Mouse (Mus musculus): ENCODE measurements around the gene Frem1.

DNA sequence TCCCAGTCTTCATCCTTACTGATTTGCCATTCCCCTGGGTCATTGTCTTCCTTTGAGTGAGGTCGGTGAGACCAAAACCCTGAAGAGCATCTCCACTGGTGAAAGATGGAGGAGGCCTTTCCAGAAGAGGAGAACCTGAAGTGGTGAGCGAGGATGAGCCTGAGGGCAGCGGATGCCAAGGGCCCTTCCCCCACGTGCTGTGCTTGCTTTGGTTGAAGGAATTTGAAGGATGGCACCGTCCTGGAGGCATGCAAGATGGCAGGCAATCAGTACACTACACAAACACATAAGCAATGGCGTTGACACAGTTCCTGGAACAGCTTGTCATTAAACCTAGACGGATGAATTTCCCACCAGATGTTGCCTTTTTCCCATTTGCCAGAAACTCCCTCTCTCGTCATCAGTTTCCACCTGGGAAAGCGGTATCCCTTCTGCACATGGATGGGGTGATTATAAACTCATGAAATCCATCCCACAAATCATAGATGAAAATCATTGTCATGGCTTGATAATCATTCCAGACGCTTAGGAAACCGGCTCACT lies 137.5 kb downstream of the Frem1 start:
- TF ChIP-seq POLR2A (IDR thresholded peaks at IDR 0.05; ENCODE audit: insufficient read depth, low read length), result no peak
- TF ChIP-seq CTCF (IDR thresholded peaks at IDR 0.05; ENCODE audit: low read depth, low read length), result no peak
- no peak for TF ChIP-seq EP300 (IDR thresholded peaks at IDR 0.05; ENCODE audit: insufficient read depth, low read depth, low read length)
